Mouse (Mus musculus) stomach, embryonic 15.5 days (tissue): Measurements from ENCODE around the gene Fam89b. TPM values are rescaled to one million over a fixed set of nuclear protein-coding genes. Genes with fewer than 3 reads are reported as not detected.

Experiments used
- ATAC-seq: fragments of 200-750 bp; cut with Nextera tagmentation; 2 replicates; pipeline ENCODE4 v1.8.0; 2017; ENCODE audit warnings: low read depth, moderate number of reproducible peaks, moderate TSS enrichment; ENCODE audit not compliant: insufficient read depth, low FRiP score
- H3K27ac ChIP-seq: fragments of 300-500 bp; sonication (generic); 2 replicates; pipeline ENCODE4 v1.5.1; 2015; ENCODE audit warnings: mild to moderate bottlenecking, inconsistent platforms
- H3K27me3 ChIP-seq: fragments of 300-500 bp; sonication (generic); replicated peaks from 2 replicates; pipeline ENCODE4 v1.6.1; 2015; ENCODE audit warnings: inconsistent platforms
- H3K36me3 ChIP-seq: fragments of 300-500 bp; sonication (generic); 2 replicates; pipeline ENCODE4 v1.6.1; 2015; ENCODE audit warnings: inconsistent platforms
- H3K4me1 ChIP-seq: fragments of 300-500 bp; sonication (generic); 2 replicates; pipeline ENCODE4 v1.6.1; 2015; ENCODE audit warnings: inconsistent platforms
- H3K4me2 ChIP-seq: fragments of 300-500 bp; sonication (generic); 2 replicates; pipeline ENCODE4 v1.6.1; 2015; ENCODE audit warnings: mild to moderate bottlenecking, inconsistent platforms
- H3K4me3 ChIP-seq: fragments of 300-500 bp; sonication (generic); replicated peaks from 2 replicates; pipeline ENCODE4 v1.5.1; 2015; ENCODE audit warnings: inconsistent platforms
- H3K9ac ChIP-seq: fragments of 300-500 bp; sonication (generic); 2 replicates; pipeline ENCODE4 v1.6.1; 2015; ENCODE audit warnings: inconsistent platforms
- H3K9me3 ChIP-seq: fragments of 300-500 bp; sonication (generic); 2 replicates; pipeline ENCODE4 v1.6.1; 2016; ENCODE audit warnings: inconsistent platforms
- WGBS: fragments of 180-500 bp; shearing (Covaris S2); methylation state at CpG from one replicate; pipeline ENCODE4 v1.1.7; 2015; 5-methylcytosine and 5-hydroxymethylcytosine counted together
- polyA plus RNA-seq: library from polyadenylated mRNA; unstranded; fragments of >200 nt; fragmentation: Nextera tagmentation; extraction: Ambion mirVana; gene quantifications from 2 replicates; pipeline ENCODE4 v1.2.1, GENCODE M21; 2015

The Fam89b gene
- polyA plus RNA-seq, 1 experiment from 2014 or later: 81.5 TPM

DNA sequence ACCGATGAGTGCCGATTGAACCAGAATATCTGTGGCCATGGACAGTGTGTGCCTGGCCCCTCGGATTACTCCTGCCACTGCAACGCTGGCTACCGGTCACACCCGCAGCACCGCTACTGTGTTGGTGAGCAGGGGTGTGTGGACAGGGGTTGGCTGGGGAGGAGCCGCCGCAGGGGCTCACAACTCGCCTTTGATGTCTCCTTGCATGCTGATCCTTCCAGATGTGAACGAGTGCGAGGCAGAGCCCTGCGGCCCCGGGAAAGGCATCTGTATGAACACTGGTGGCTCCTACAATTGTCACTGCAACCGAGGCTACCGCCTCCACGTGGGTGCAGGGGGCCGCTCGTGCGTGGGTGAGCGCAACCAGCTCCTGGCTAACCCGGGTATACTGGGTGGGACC, 21.5 kb upstream of the Fam89b start:
- H3K27ac ChIP-seq: no peak overlapping the region
- H3K9ac ChIP-seq: no peak overlapping the region
- H3K4me2 ChIP-seq: no peak overlapping the region
- H3K36me3 ChIP-seq: no peaks in the 10 kb centered on the region
- no peak overlapping the region for H3K4me3 ChIP-seq
- WGBS: 23% methylated on average over 22 of the region's 22 CpGs
- no peaks in the 10 kb centered on the region for H3K9me3 ChIP-seq
- H3K27me3 ChIP-seq: peaks cover 34% of the 10 kb centered on the region
- no peak for ATAC-seq
- H3K4me1 ChIP-seq: peaks cover 14% of the 10 kb centered on the region; the same call in 1 of the 2 replicates

DNA sequence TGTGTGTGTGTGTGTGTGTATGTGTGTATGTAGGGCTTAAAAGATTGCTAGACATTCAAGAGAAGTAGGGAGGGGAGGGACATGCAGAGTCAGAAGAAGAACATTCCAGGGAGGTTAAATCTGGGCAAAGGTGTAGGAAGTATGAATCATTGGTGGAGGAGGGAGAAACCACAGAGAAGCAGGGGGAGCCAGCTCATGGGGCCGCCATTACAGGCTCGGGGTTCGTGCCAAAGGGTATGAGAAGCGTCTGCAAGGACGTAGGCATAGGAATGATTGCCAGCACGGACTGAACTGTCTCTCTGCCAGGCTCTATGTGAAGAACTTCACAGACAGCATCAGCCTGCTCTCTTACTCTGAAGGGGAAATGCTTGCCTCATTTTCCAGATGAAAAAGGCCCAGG, 20.0 kb upstream of the Fam89b start:
- H3K4me3 ChIP-seq: no peak overlapping the region
- H3K36me3 ChIP-seq: no peaks in the 10 kb centered on the region
- no peaks in the 10 kb centered on the region for H3K9me3 ChIP-seq
- no peak overlapping the region for H3K27ac ChIP-seq
- ATAC-seq: no peak; the same call in 1 of the 2 replicates
- no peak overlapping the region for H3K9ac ChIP-seq
- WGBS: 78% methylated on average over 6 of the region's 6 CpGs
- no peak overlapping the region for H3K4me2 ChIP-seq
- peaks cover 23% of the 10 kb centered on the region; the same call in 1 of the 2 replicates for H3K4me1 ChIP-seq
- H3K27me3 ChIP-seq: peaks cover 32% of the 10 kb centered on the region

DNA sequence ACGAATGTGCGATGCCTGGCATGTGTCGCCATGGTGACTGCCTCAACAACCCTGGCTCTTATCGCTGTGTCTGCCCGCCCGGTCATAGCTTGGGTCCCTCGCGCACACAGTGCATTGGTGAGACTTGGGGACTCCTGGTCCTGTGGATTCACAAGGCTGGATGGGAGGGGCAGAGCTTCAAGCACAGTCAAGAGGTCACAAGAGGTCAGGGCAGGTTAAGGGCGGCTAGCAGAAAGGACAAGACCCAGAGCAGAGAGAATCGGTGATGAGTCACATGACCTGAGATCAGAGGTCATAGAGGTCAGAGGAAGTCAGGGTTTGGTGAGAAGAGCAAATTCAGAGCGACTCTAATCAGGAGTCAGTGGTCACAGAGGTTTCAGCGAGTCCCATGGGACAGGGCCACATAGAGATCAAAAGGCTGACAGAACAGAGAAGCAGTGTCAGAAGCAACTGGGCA, 17.5 kb upstream of the Fam89b start:
- ATAC-seq: no peak
- H3K4me2 ChIP-seq: no peak overlapping the region
- 42% methylated on average over 12 of the region's 12 CpGs for WGBS
- H3K9ac ChIP-seq: no peak overlapping the region
- H3K27ac ChIP-seq: no peak overlapping the region
- H3K36me3 ChIP-seq: no peaks in the 10 kb centered on the region
- H3K9me3 ChIP-seq: no peaks in the 10 kb centered on the region
- H3K4me3 ChIP-seq: no peak overlapping the region
- H3K4me1 ChIP-seq: peaks cover 34% of the 10 kb centered on the region
- peaks cover 34% of the 10 kb centered on the region for H3K27me3 ChIP-seq

DNA sequence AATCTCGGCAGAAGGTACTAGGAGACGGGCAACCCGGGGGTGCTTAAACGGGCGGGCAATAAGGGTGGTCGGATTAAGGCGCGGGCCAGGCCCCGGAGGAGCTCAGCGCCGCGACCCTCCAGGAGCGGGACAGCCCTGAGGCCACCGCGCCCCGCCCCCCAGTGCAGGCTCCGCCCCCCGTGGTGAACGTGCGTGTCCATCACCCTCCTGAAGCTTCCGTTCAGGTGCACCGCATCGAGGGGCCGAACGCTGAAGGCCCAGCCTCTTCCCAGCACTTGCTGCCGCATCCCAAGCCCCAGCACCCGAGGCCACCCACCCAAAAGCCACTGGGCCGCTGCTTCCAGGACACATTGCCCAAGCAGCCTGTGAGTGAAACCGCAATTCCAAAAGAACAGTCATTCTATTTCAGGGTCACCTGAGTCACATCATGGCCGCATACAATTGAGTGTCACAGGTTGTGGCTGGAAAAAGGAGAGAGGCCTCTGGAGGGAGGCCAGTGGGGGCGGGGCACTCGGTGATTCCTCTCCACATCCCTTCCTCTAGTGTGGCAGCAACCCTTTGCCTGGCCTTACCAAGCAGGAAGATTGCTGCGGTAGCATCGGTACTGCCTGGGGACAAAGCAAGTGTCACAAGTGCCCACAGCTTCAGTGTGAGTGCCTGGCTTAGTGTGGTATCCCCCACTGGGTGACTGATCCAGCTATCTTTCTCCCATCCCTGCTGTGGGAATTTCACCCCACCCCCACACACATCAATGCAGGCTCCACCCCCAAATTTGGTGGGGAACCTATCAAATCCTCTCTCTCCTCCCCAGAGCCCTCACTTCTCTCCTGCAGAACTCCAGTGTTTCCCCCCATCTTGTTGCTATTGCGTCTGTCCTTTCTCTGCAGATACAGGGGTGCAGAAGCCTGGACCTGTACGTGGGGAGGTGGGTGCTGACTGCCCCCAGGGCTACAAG, 16.6 kb upstream of the Fam89b start:
- Histone ChIP-seq H3K9ac (peak overlapping the region; percentile 10; the same call in 1 of the 2 replicates), H3K27ac (no peak overlapping the region), H3K4me3 (peak overlapping the region; percentile 19), H3K27me3 (peaks cover 25% of the 10 kb centered on the region), H3K36me3 (no peaks in the 10 kb centered on the region), H3K4me2 (peak overlapping the region; percentile 53), H3K4me1 (peaks cover 34% of the 10 kb centered on the region), H3K9me3 (no peaks in the 10 kb centered on the region)
- 15% methylated on average over 33 of the region's 36 CpGs for WGBS
- no peak for ATAC-seq

DNA sequence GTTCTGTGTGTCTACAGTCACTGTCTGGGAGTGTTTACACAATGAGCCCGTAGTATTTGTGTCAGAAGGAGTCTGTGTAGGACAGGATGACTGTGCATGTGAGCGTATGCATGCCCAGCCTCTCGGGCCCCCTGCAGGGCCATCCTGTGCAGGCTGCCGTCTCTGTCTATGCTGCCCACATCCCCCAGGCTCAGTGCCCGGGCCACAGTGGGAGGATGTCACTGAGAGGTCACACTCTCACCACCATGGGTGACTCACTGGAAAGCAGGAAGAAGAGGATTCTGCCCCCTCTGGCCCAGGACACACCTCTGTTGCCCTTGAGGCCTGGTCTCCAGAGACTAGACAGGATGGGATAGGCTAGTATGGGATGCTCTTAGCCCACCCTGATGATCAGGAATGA, 14.1 kb upstream of the Fam89b start:
- peaks cover 45% of the 10 kb centered on the region for H3K4me1 ChIP-seq
- H3K9ac ChIP-seq: no peak overlapping the region
- H3K36me3 ChIP-seq: no peaks in the 10 kb centered on the region
- H3K27me3 ChIP-seq: peaks cover 15% of the 10 kb centered on the region
- WGBS: 47% methylated on average over 5 of the region's 5 CpGs
- H3K9me3 ChIP-seq: no peaks in the 10 kb centered on the region
- 0 out of 2 replicates have a peak overlapping the region, but pooled peaks have one; percentile 68 for H3K4me3 ChIP-seq
- H3K27ac ChIP-seq: no peak overlapping the region
- H3K4me2 ChIP-seq: peak overlapping the region; percentile 97
- no peak for ATAC-seq

DNA sequence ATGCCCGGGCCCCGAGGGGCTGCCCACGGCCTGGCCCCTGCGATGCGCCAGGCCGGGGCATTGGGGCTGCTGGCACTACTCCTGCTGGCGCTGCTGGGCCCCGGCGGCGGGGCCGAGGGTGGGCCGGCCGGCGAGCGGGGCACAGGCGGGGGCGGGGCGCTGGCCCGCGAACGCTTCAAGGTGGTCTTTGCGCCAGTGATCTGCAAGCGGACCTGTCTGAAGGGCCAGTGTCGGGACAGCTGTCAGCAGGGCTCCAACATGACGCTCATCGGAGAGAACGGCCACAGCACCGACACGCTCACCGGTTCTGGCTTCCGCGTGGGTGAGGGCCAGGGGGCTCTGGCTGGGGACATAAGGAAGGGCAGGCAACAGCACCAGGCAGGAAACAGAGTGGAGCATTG, 12.8 kb upstream of the Fam89b start:
- peaks cover 45% of the 10 kb centered on the region for H3K4me1 ChIP-seq
- 2% methylated on average over 32 of the region's 32 CpGs for WGBS

DNA sequence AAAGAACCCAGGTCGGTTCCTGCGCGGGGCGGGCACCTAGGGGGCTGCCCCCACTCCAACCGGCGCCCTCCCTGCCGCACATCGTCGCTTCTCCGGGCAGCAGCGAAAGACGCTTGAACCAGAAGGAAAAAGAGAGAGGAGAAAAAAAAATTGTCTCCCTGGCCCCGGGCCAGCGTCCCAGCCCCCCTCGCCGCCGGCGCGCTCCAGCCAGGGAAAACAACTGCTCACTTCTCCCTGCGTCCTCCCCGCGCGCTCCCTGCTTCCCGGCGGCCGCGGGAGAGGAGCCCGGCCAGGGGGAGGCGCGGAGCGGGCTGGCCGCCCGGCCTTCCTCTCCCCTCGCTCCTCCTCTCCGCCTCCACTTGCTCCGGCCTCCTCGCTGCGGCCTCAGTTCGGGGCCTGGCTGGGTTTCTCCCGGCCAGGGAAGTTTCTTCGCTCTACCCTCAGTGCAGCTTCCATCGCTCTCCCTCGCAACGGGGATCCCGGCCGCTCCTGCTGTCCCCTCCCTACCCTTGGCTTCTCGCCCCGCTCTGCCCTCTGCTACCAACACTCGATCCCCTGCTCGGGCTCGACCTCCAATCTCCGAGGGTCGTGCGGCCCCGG, 12.3 kb upstream of the Fam89b start:
- WGBS: 2% methylated on average over 53 of the region's 55 CpGs

More for the DNA sequence above, 12.8 kb upstream of the Fam89b start:
- Histone ChIP-seq H3K9me3 (no peaks in the 10 kb centered on the region), H3K9ac (peak overlapping the region; percentile 58), H3K4me3 (peak overlapping the region; percentile 68), H3K27ac (peak overlapping the region; percentile 91), H3K4me2 (peak overlapping the region; percentile 97), H3K36me3 (no peaks in the 10 kb centered on the region), H3K27me3 (peaks cover 12% of the 10 kb centered on the region; the same call in 1 of the 2 replicates)
- ATAC-seq: no peak

DNA sequence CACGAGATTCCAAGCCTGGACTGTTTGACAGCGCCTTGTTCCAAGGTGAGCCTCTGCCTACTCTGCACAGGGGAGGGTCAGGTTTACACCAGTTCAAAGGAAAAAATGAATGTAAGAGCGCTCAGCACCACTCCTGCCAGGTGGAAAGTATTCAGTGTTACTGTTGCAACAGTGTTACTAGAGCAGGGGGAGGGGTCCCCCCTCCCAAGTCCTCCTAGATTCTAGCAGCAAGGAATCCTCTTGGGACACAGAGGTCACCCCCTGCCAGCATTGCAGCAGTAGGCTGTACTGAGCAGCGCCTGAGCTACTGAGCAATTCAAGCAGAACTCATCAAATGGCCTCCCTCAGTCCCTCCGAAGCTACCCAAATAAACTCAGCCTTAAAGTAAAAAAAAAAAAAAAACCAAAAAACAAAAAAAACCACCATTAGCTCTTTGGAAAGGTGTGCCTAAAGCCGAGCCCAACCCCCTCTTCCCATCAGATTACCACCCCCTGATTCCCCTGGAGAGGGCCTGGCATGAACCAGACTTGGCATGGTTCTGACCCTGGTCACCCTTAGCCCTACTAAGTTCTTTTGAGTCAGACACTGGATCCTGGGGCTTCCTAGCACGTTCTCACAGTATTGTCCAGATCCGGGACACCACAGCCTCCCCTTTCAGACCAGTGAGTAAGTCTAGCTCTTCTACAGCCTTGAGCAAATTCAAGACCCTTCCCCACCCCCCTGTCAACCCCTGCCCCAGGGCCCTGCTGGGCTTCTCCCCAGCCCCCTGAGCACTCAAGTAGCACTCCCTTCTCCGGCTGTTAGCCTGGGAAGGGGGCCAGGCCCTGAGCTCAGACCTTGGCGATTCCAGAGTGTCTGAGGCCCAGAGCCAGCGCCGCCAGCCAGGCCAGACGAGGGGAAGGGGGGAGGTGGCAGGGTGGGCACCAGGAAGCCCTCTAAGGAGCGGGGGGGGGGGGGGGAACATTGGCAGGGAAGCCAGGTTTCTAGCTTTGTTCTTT, 11.2 kb upstream of the Fam89b start, which contains the start of gene Ltbp3:
TSS of gene Ltbp3 (plus strand) at position 585 of the 998 bp plus-strand sequence.
- Histone ChIP-seq H3K4me1 (peaks cover 35% of the 10 kb centered on the region), H3K4me3 (peak within 1 kb of the TSS; percentile 68), H3K27me3 (peaks cover 6% of the 10 kb centered on the region; the same call in 1 of the 2 replicates), H3K9ac (peak within 1 kb of the TSS; percentile 58; the same call in 1 of the 2 replicates), H3K4me2 (peak within 1 kb of the TSS; percentile 97), H3K9me3 (no peaks in the 10 kb centered on the region), H3K36me3 (no peaks in the 10 kb centered on the region), H3K27ac (peak within 1 kb of the TSS; percentile 91)
- peak; percentile 47; the same call in 1 of the 2 replicates for ATAC-seq
- WGBS: 38% methylated on average over 13 of the region's 14 CpGs

More for the DNA sequence above, 12.3 kb upstream of the Fam89b start:
- Histone ChIP-seq H3K4me2 (peak overlapping the region; percentile 97), H3K27ac (peak overlapping the region; percentile 91), H3K4me3 (peak overlapping the region; percentile 68), H3K9ac (peak overlapping the region; percentile 58), H3K36me3 (no peaks in the 10 kb centered on the region), H3K9me3 (no peaks in the 10 kb centered on the region), H3K4me1 (peaks cover 45% of the 10 kb centered on the region), H3K27me3 (peaks cover 11% of the 10 kb centered on the region; the same call in 1 of the 2 replicates)
- ATAC-seq: peak; percentile 80

DNA sequence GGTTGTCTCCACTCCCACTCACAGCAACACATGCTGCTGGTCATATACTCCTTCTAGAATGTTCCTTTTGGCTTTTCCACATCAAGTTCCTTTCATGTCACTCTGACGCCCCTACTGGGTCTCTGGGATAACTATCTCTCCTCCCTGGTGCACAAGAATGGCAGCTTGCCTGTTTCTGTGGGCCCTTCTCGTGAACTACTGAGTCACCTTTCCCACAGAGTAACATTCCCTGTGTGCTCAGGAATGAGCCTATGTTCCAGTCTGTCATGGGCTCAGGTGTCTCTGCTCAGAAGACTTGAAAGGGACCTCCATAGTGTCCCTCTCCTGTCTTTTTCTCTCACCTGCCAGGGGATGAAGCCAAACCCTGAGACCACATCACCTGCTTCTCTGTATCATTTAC, 10.0 kb upstream of the Fam89b start:
- Histone ChIP-seq H3K4me3 (no peak overlapping the region), H3K4me2 (no peak overlapping the region), H3K36me3 (no peaks in the 10 kb centered on the region), H3K9ac (no peak overlapping the region), H3K9me3 (no peaks in the 10 kb centered on the region), H3K27ac (no peak overlapping the region), H3K27me3 (0 out of 2 replicates have a peak, but pooled peaks cover 2% of the 10 kb centered on the region), H3K4me1 (peaks cover 29% of the 10 kb centered on the region)
- 56% methylated on average over 2 of the region's 2 CpGs for WGBS
- no peak for ATAC-seq

DNA sequence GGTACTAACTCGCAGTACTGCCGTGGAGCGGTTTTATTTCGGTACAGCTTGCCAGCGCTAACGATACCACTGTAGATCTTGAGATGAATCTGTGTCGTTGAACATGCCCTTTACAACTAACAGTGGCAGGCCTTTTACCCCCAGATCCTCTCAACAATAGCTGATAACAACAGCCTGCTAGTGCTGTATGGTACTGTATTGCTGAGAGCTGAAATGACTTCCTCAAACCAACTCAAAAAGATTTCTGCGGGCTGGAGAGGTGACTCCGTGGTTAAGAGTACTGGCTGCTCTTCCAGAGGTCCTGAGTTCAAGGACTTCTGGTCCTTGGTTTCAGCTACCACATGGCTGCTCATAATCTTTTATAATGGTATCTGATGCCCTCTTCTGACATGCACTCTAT, 4.9 kb upstream of the Fam89b start:
- no peak for ATAC-seq
- Histone ChIP-seq H3K9ac (no peak overlapping the region), H3K4me3 (no peak overlapping the region), H3K4me2 (no peak overlapping the region), H3K9me3 (no peaks in the 10 kb centered on the region), H3K27me3 (no peaks in the 10 kb centered on the region), H3K36me3 (no peaks in the 10 kb centered on the region), H3K27ac (no peak overlapping the region), H3K4me1 (peaks cover 20% of the 10 kb centered on the region)
- WGBS: 80% methylated on average over 9 of the region's 9 CpGs
